Mouse (Mus musculus) thymus, adult 2 months (tissue): ENCODE data around the gene Phf21a.

Experiments
- CTCF ChIP-seq: fragments of 200-500 bp; IDR thresholded peaks from 2 replicates; pipeline ENCODE4 v1.5.1; 2012; ENCODE audit warnings: mild to moderate bottlenecking, control low read depth, low read length, moderate library complexity, borderline replicate concordance; ENCODE audit not compliant: control insufficient read depth, poor library complexity, insufficient read depth; ENCODE audit errors: extremely low read depth
- POLR2A ChIP-seq: fragments of 200-500 bp; IDR thresholded peaks from 2 replicates; pipeline ENCODE4 v1.6.1; 2012; ENCODE audit warnings: mild to moderate bottlenecking, low read length, control low read depth, moderate library complexity; ENCODE audit not compliant: control insufficient read depth, poor library complexity, insufficient read depth; ENCODE audit errors: extremely low read depth

- TF ChIP-seq POLR2A (no peak), CTCF (no peak)
These were observed 91.4 kb downstream of the Phf21a start for GRCm38 (mm10) chr2:92184077-92184921.
